Mouse (Mus musculus) heart, embryonic 10.5 days (tissue): Measurements from ENCODE around the gene 4930469K13Rik. TPM values are rescaled to one million over a fixed set of nuclear protein-coding genes. Genes with fewer than 3 reads are reported as not detected.

ENCODE experiments used
- DNase-seq: peaks from one replicate; pipeline ENCODE4 v3.0.0-alpha.2; 2017; ENCODE audit warnings: low spot score
- H3K27ac ChIP-seq: fragments of 300-500 bp; sonication (generic); 2 replicates; pipeline ENCODE4 v1.5.1; 2016; ENCODE audit warnings: mild to moderate bottlenecking
- H3K27me3 ChIP-seq: fragments of 300-500 bp; sonication (generic); 2 replicates; pipeline ENCODE4 v1.6.1; 2016; ENCODE audit warnings: mild to moderate bottlenecking; ENCODE audit not compliant: poor library complexity, insufficient read depth, severe bottlenecking
- H3K36me3 ChIP-seq: fragments of 300-500 bp; sonication (generic); 2 replicates; pipeline ENCODE4 v1.6.1; 2016; ENCODE audit warnings: mild to moderate bottlenecking, moderate library complexity
- H3K4me1 ChIP-seq: fragments of 300-500 bp; sonication (generic); 2 replicates; pipeline ENCODE4 v1.6.1; 2016; ENCODE audit warnings: mild to moderate bottlenecking
- H3K4me3 ChIP-seq: fragments of 300-500 bp; sonication (generic); 2 replicates; pipeline ENCODE4 v1.5.1; 2016; ENCODE audit warnings: mild to moderate bottlenecking, moderate library complexity
- H3K9me3 ChIP-seq: fragments of 300-500 bp; sonication (generic); 2 replicates; pipeline ENCODE4 v1.6.1; 2016; ENCODE audit warnings: mild to moderate bottlenecking, moderate library complexity
- whole genome bisulfite sequencing: fragments of 180-500 bp; shearing (Covaris S2); methylation state at CpG from one replicate; pipeline ENCODE4 v1.1.7; 2016; 5-methylcytosine and 5-hydroxymethylcytosine counted together
- polyA plus RNA-seq: library from polyadenylated mRNA; unstranded; fragments of >200 nt; fragmentation: Nextera tagmentation; extraction: Ambion mirVana; gene quantifications from 2 replicates; pipeline ENCODE4 v1.2.1, GENCODE M21; 2016

4930469K13Rik gene
- polyA plus RNA-seq, 1 experiment from 2014 or later = not detected

DNA sequence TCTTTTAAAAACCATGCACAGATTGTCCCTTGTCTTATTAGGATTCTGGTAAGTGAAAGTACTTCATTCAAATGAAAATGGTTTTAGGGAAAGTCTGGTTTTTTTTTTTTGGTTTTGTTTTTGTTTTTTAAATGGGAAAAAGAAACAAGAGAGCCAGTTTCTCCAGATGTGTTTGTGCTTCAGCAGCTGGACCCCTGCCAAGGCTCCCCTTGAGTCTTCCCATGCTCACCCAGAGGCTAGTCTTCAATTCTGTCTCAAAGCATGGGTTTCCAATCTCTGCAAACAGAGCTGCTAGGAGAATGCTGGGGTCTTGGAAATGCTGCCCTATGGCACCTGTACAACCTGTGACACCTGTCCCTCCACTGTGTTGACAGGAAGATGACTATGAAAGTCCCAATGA is 27.8 kb downstream of the 4930469K13Rik start:
- no peak overlapping the region for H3K27ac ChIP-seq
- H3K4me1 ChIP-seq = peaks cover 8% of the 10 kb centered on the region
- H3K36me3 ChIP-seq = no peaks in the 10 kb centered on the region
- H3K27me3 ChIP-seq = peaks cover 7% of the 10 kb centered on the region; the same call in 1 of the 2 replicates
- no peak for DNase-seq
- no peaks in the 10 kb centered on the region for H3K9me3 ChIP-seq
- no peak overlapping the region for H3K4me3 ChIP-seq

DNA sequence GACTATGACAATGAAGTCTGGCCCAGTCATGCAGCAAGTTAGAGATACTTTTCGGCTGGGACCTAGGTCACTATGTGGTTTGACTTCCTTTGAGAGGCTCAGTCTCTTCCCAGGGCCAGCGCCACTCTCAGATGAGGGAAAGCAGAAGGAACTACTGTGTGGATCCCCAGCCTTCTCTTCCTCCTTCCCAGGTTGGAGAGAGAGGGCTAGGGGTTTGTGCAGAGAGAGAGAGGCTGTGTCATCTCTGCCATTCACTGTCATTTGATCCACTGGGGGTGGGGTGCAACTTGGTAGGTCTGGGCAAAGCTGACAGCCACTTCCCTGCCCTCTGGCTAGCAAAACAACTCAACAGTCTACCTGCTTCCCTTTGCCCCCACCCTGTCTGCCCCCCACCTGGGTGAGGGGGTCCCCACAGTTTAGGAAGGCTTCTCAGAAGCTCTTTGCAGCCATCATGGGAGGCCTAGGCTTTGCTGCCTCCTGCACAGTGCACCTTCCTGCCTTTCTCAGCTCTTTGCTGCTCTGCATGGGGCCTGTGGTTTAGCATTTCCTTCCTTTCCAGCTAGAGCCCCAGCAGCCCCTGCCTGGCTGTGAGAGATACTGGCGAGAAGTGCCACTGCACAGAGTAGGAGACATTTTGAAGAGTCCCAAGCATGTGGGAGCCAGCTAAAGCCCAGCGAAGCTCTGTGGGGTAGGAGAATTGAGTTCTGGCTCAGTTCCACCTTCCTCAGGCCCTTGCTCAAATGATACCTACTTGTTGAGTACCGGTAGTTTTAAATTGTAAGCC is 34.5 kb downstream of the 4930469K13Rik start:
- Histone ChIP-seq H3K4me1 (peaks cover 18% of the 10 kb centered on the region), H3K4me3 (no peak overlapping the region), H3K27ac (peak overlapping the region; percentile 62), H3K36me3 (no peaks in the 10 kb centered on the region), H3K9me3 (no peaks in the 10 kb centered on the region), H3K27me3 (no peaks in the 10 kb centered on the region)
- 39% methylated on average over 5 of the region's 5 CpGs for WGBS
- no peak for DNase-seq

DNA sequence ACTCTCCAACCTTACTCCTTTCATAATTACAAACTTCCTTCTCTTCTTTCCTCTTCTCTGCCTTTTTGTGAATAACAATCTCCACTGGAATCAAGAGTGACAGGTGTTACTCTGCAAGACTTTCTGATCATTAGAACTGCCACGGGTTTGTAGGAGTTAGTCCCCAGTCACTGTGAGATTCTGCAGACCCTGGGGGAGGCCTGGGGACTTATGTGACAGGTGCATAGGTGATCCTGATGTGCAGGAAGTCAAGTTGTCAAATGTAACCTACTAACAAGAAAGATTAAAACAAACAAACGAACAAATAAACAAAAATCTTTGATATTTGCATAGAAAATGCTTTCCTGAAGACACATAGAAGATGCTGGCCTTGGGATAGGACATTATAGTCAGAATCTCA is 35.1 kb downstream of the 4930469K13Rik start:
- no peaks in the 10 kb centered on the region for H3K27me3 ChIP-seq
- DNase-seq = no peak
- no peak overlapping the region for H3K4me3 ChIP-seq
- H3K36me3 ChIP-seq = no peaks in the 10 kb centered on the region
- H3K27ac ChIP-seq = no peak overlapping the region
- no peaks in the 10 kb centered on the region for H3K9me3 ChIP-seq
- H3K4me1 ChIP-seq = peaks cover 18% of the 10 kb centered on the region
- 47% methylated on average over 2 of the region's 2 CpGs for WGBS

DNA sequence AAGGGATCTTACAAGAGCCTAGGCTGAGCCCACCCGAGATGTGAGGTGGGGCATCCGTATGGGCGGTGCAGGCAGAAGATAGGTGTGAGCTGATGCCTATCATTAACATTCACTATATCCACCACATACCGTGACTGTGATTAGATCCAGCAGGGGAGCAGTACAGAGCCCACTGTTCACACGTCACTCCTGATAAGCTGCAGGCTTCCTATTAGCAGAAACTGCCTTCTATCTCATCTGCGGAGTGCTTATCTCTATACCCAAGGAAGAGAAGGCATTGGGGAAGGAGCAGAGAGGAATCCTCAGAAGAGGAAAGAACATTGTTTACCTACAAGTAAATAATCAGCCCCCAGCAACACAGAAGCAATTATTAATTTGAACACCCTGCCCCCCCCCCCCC is 36.6 kb downstream of the 4930469K13Rik start:
- no peak overlapping the region for H3K4me3 ChIP-seq
- no peaks in the 10 kb centered on the region for H3K9me3 ChIP-seq
- no peaks in the 10 kb centered on the region for H3K27me3 ChIP-seq
- DNase-seq = no peak
- peaks cover 18% of the 10 kb centered on the region for H3K4me1 ChIP-seq
- WGBS = 9% methylated on average over 6 of the region's 6 CpGs
- no peaks in the 10 kb centered on the region for H3K36me3 ChIP-seq
- H3K27ac ChIP-seq = no peak overlapping the region

DNA sequence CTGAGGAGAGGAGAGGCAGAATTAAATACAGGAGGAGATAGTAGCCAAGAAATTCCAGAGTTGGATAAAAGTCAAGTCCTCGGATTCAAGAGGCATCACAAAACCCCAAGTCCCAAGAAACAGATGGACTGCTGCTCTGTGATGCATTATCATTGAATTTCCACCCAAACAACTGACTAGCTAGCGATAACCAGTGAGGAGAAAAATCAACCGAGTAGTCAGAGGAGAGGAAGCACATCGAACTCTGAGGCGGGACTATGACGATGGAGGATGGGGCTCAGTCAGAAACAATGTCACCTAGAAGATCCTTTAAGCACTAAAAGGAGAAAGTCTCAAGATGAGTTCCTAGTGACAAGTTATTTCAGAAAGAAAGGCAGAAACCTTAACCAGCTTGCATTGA is 39.4 kb downstream of the 4930469K13Rik start:
- no peak overlapping the region for H3K27ac ChIP-seq
- no peaks in the 10 kb centered on the region for H3K36me3 ChIP-seq
- H3K4me3 ChIP-seq = no peak overlapping the region
- 0 out of 2 replicates have a peak, but pooled peaks cover 5% of the 10 kb centered on the region for H3K27me3 ChIP-seq
- no peak for DNase-seq
- 76% methylated on average over 6 of the region's 6 CpGs for WGBS
- H3K4me1 ChIP-seq = peaks cover 15% of the 10 kb centered on the region
- H3K9me3 ChIP-seq = no peaks in the 10 kb centered on the region

DNA sequence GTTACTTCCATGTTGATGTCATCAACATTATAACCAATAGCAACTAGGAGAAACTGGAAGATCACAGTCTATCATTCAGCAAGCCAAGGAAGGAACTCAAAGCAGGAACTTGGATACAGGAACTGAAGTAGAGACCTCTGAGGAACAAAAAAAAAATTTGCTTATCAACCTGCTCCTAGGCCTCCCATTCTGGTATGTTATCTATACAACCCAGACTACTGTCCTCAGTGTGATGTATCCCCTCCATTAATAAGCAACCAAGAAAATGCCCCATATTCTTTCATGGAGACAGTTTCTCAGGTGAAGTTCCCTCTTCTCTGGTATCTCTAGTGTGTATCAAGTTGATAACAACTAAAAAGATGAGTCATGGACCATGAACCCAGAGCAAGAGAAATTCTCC is 40.0 kb downstream of the 4930469K13Rik start:
- H3K4me1 ChIP-seq = peaks cover 11% of the 10 kb centered on the region
- H3K27me3 ChIP-seq = 0 out of 2 replicates have a peak, but pooled peaks cover 5% of the 10 kb centered on the region
- H3K4me3 ChIP-seq = no peak overlapping the region
- no peaks in the 10 kb centered on the region for H3K9me3 ChIP-seq
- no peak for DNase-seq
- no peak overlapping the region for H3K27ac ChIP-seq
- no peaks in the 10 kb centered on the region for H3K36me3 ChIP-seq

DNA sequence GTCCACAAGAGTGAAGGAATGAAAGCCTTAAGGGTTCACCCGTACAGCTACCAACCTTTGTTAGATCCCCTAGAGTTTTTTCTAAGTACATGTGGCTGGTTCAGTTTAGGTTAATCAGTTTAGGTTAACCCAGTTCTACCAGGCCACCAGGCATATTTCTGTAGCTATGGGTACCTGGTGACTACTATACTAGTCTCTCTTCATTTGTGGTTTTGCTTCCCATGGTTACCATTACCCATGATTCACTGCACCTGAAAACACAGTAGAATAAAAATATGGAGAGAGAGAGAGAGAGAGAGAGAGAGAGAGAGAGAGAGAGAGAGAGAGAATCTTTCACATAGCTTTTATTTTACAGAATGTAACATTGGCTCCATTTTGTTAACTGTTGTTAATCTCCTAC is 41.6 kb downstream of the 4930469K13Rik start:
- Histone ChIP-seq H3K36me3 (no peaks in the 10 kb centered on the region), H3K27ac (no peak overlapping the region), H3K27me3 (0 out of 2 replicates have a peak, but pooled peaks cover 5% of the 10 kb centered on the region), H3K9me3 (no peaks in the 10 kb centered on the region), H3K4me1 (peaks cover 5% of the 10 kb centered on the region), H3K4me3 (no peak overlapping the region)
- DNase-seq = no peak
- WGBS = 75% methylated on average over 1 of the region's 1 CpGs

DNA sequence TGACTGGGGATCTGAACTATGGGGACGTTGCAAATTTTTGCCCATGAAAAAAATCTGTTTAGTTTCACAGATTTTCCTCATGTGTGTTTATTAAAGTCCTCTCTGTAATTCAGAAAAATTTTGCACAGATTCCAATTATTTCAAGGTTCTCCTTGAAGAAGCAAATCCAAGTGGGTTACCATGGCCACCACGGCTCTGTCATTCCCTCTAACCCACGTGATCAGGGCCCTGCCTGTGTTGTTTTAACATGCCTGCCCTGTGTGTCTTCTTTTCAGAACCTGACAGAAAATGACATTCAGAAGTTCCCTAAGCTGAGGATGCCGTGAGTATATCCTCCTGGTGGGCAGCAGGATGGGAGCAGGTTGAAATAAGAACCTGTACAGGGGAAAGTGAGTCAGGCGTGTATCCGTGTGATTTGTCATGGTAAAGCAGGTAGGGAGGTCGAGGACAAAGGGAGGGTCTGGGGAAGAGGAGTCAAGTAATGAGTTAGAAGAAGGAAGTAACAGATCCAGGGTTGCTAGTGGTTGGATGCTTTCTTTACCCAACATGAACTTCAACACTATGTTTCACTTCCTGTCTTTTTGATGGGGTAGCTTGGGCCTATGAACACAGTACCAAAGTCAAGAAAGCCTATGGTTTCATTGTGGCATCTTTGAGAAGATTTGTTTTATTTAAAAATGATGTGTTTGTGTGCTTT is 44.2 kb downstream of the 4930469K13Rik start:
- no peak for DNase-seq
- 79% methylated on average over 7 of the region's 7 CpGs for WGBS

DNA sequence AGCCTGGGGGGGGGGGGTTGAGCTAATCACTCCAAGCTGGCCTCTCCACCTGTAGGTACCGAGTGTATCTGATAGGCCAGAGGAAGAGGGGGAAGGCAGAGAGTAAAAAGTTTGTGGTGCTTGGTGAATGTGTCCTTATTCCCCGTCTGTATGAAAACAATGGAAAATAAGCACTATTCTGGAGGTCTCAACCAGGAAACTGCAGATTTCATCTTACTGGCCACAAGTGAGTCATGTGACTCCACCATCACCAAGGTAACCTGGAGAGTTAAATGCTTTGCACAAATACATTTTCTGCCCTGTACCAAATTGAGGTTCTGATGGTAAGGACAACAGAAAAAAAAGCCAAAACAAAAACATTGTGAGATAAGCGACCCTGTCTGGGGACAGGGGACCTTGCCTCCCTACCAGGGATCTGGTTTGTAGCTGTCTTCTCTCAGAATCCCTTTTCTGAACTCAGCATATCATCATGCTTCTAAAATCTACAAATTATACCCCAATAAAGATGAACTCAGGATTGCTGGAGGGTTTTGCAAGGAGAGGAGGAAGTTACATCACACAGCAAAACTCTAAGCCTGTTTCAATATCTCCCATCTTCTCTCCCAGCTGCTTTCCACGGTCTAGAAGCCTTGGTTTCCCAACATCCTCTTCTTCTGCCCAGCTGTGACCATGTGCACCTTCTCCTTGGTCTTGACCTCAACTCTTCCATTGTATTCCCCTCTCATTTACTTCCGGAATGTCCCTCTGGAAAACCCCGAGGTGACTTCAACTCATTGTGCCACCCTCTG is 45.1 kb downstream of the 4930469K13Rik start:
- Histone ChIP-seq H3K36me3 (no peaks in the 10 kb centered on the region), H3K4me1 (no peaks in the 10 kb centered on the region), H3K9me3 (no peaks in the 10 kb centered on the region), H3K4me3 (no peak overlapping the region), H3K27me3 (0 out of 2 replicates have a peak, but pooled peaks cover 5% of the 10 kb centered on the region), H3K27ac (no peak overlapping the region)
- DNase-seq = no peak
- whole genome bisulfite sequencing = 72% methylated on average over 6 of the region's 6 CpGs

More for the DNA sequence above, 44.2 kb downstream of the 4930469K13Rik start:
- H3K36me3 ChIP-seq = no peaks in the 10 kb centered on the region
- 0 out of 2 replicates have a peak, but pooled peaks cover 5% of the 10 kb centered on the region for H3K27me3 ChIP-seq
- no peak overlapping the region for H3K4me3 ChIP-seq
- no peaks in the 10 kb centered on the region for H3K9me3 ChIP-seq
- H3K4me1 ChIP-seq = no peaks in the 10 kb centered on the region
- no peak overlapping the region for H3K27ac ChIP-seq

DNA sequence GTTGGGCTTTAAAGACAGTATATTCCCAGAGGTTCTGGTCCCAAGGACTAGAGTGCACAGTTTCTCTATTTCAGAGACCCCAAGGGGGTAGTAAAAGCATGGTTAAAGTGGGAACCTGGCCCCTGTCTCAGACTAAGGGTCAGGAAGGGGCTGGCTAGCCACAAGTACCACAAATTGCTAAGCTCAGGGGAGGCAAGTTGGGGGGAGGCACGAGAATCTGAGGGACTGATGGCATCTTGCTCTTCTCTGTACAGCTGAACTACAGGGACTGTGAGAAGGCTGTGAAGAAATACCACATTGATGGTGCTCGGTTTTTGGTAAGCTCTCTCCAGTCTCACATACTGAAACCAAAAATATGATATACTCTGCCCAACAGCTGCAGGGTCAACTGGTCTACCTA is 47.7 kb downstream of the 4930469K13Rik start:
- no peaks in the 10 kb centered on the region for H3K9me3 ChIP-seq
- 79% methylated on average over 2 of the region's 2 CpGs for WGBS
- no peaks in the 10 kb centered on the region for H3K4me1 ChIP-seq
- 0 out of 2 replicates have a peak, but pooled peaks cover 5% of the 10 kb centered on the region for H3K27me3 ChIP-seq
- no peak overlapping the region for H3K4me3 ChIP-seq
- no peaks in the 10 kb centered on the region for H3K36me3 ChIP-seq
- H3K27ac ChIP-seq = no peak overlapping the region
- no peak for DNase-seq

DNA sequence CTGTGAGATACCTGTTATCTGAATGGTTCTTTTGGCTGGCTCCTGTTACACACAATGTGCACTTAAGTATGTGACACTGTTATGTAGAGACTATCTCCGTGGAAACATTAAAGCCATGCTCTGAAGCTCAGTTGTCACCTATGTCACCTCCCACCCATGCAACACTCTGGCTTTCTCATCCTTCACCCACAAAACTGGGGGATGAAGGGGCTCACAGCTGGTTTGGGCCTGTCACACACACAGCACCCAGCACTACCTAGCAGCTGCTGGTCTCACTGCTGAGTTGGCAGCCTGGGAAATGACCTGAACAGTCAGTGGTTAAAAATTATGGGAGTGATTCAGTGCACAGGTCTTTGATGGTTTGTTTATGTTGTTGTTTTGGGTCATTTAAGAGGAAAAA is 48.3 kb downstream of the 4930469K13Rik start:
- Histone ChIP-seq H3K4me3 (no peak overlapping the region), H3K27ac (no peak overlapping the region), H3K9me3 (no peaks in the 10 kb centered on the region), H3K4me1 (no peaks in the 10 kb centered on the region), H3K36me3 (no peaks in the 10 kb centered on the region), H3K27me3 (0 out of 2 replicates have a peak, but pooled peaks cover 2% of the 10 kb centered on the region)
- 74% methylated on average over 1 of the region's 1 CpGs for WGBS
- DNase-seq = no peak

DNA sequence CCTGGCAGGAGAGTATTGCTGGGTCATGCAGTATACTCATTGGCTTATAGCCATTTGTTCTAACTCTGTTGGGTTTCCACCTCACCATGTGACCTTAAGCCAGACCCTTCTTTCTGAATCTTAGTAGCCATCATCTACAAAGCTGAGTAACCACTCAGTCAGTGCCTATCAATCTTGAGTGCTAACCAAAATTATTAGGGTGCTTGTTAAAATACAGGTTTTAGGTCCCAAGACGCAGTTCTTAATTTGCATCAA is 49.3 kb downstream of the 4930469K13Rik start:
- DNase-seq = no peak
- Histone ChIP-seq H3K36me3 (no peaks in the 10 kb centered on the region), H3K27ac (no peak overlapping the region), H3K4me1 (no peaks in the 10 kb centered on the region), H3K4me3 (no peak overlapping the region), H3K9me3 (no peaks in the 10 kb centered on the region), H3K27me3 (no peaks in the 10 kb centered on the region)
- 86% methylated on average over 1 of the region's 1 CpGs for WGBS
